Mouse (Mus musculus): ENCODE measurements around the gene Spaca6.
"Not testable (repeated sequence)": the region's sequence is repeated elsewhere in the genome, so short reads cannot be mapped to it uniquely, and the experiment has no call there.

Spaca6 gene

GRCm38 (mm10) chr17:17843534-17844261, 16.7 kb downstream of the Spaca6 start:
- DNase-seq (ENCODE audit: low spot score in 2 of 2) = no peak

- not testable (repeated sequence) for DNase-seq (ENCODE audit: low spot score in 2 of 2)
Measured at GRCm38 (mm10) chr17:17844606-17845005, 17.6 kb downstream of the Spaca6 start.

- DNase-seq (ENCODE audit: low spot score in 2 of 2) = no peak
Measured at GRCm38 (mm10) chr17:17845187-17846027, 18.4 kb downstream of the Spaca6 start.

- no peak for DNase-seq (ENCODE audit: low spot score in 2 of 2)
Measured at GRCm38 (mm10) chr17:17848988-17849387, 22.0 kb downstream of the Spaca6 start.

- DNase-seq (ENCODE audit: low spot score in 2 of 2) = no peak
Measured at GRCm38 (mm10) chr17:17849906-17850712, 23.2 kb downstream of the Spaca6 start.

GRCm38 (mm10) chr17:17855064-17855838, 28.3 kb downstream of the Spaca6 start, which contains the start of gene Has1:
TSS of gene Has1 (minus strand) at chr17:17855205.
- DNase-seq (ENCODE audit: low spot score in 2 of 2) = no peak

GRCm38 (mm10) chr17:17856612-17857011, 29.7 kb downstream of the Spaca6 start:
- no peak for DNase-seq (ENCODE audit: low spot score in 2 of 2)

GRCm38 (mm10) chr17:17857446-17857845, 30.5 kb downstream of the Spaca6 start:
- no peak for DNase-seq (ENCODE audit: low spot score in 2 of 2)

- DNase-seq (ENCODE audit: low spot score in 2 of 2) = no peak
Measured at GRCm38 (mm10) chr17:17860110-17860509, 33.2 kb downstream of the Spaca6 start.

GRCm38 (mm10) chr17:17862360-17862759, 35.4 kb downstream of the Spaca6 start:
- no peak for DNase-seq (ENCODE audit: low spot score in 2 of 2)

GRCm38 (mm10) chr17:17865168-17865567, 38.2 kb downstream of the Spaca6 start:
- no peak for DNase-seq (ENCODE audit: low spot score in 2 of 2)

- DNase-seq (ENCODE audit: low spot score in 2 of 2) = no peak
Measured at GRCm38 (mm10) chr17:17866801-17867469, 40.0 kb downstream of the Spaca6 start.

- DNase-seq (ENCODE audit: low spot score in 2 of 2) = no peak
Measured at GRCm38 (mm10) chr17:17870892-17871550, 44.1 kb downstream of the Spaca6 start.

GRCm38 (mm10) chr17:17871697-17872096, 44.7 kb downstream of the Spaca6 start:
- DNase-seq (ENCODE audit: low spot score in 2 of 2) = no peak

- DNase-seq (ENCODE audit: low spot score in 2 of 2) = no peak
Measured at GRCm38 (mm10) chr17:17879347-17879746, 52.4 kb downstream of the Spaca6 start.

GRCm38 (mm10) chr17:17882672-17883071, 55.7 kb downstream of the Spaca6 start:
- no peak for DNase-seq (ENCODE audit: low spot score in 2 of 2)

GRCm38 (mm10) chr17:17883840-17884239, 56.9 kb downstream of the Spaca6 start, which contains the start of gene Fpr1:
TSS of gene Fpr1 (minus strand) at chr17:17883940.
- no peak for DNase-seq (ENCODE audit: low spot score in 2 of 2)

GRCm38 (mm10) chr17:17887774-17888248, 60.9 kb downstream of the Spaca6 start, which contains the start of the genes Fpr2 and Fpr3:
TSS of gene Fpr2 (plus strand) at chr17:17887824.
TSS of gene Fpr3 (plus strand) at chr17:17887852.
- no peak for DNase-seq (ENCODE audit: low spot score in 2 of 2)

- DNase-seq (ENCODE audit: low spot score in 2 of 2) = no peak
Measured at GRCm38 (mm10) chr17:17889732-17890425, 62.9 kb downstream of the Spaca6 start.

Measured in cerebellum, postnatal 4 days (tissue).